Comparison of ENCODE assay signal across 25 mouse cellular contexts in the genomic region with DNA sequence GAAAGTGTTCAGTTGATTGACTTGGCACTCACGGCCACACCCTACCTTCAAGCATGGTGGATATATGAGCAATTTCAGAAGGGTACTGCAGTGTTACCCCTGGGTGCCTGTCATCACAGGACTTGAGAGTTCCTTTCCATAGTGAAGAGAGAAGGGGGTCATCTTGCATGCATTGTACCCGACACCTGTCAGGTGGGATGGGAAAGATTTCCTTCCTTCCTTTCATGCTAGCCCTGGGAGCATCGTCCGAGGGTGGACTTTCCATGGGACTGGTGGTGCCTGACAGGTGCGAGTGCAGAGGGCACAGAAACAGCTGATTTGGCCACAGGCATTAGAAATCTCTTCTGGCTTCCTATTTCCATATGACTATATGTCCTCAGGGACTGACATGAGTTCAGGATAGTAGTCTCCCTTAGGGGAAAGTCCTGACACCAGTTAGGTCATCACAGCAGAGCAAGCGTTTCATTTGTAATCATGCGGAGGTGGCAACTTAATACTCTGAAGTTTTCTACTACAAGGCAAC.
DNase-seq lines count a peak whose midpoint lies in the region; ATAC-seq and TF ChIP-seq lines count a peak whose summit lies in the region.
"Had no signal": no experiment of that assay in that cellular context is flagged by ENCODE, and none has a peak within 500 bp of the region (broad histone marks: within the 10 kb centered on the region; RNA-seq: fewer than 3 reads in every experiment).

No protein-coding gene starts in this region.

- no peak for DNase-seq in forebrain, embryonic 10.5 days (ENCODE audit: extremely low spot score, low spot score)
- DNase-seq in forebrain, postnatal 0 days, result no peak
- no peak for DNase-seq in kidney, postnatal 0 days (ENCODE audit: low spot score)
- no peak for DNase-seq in kidney, adult 11 months
- peak; percentile 19 for DNase-seq in midbrain, embryonic 11.5 days (ENCODE audit: low spot score, missing footprints)
- DNase-seq in midbrain, embryonic 10.5 days (ENCODE audit: low spot score), result no peak
- no peak for DNase-seq in ovary, postnatal 10 days (ENCODE audit: low spot score)
- DNase-seq: adrenal gland, postnatal 10 days; cerebellum, adult 18-20 months; cerebellum, adult 9-10 months; cerebellum, postnatal 14 days; gastrocnemius, adult 2 months; gastrocnemius, postnatal 14 days; heart, postnatal 4 days had no signal

- H3K36me3 ChIP-seq in forebrain, embryonic 10.5 days (replicated peaks), result no peaks in the 10 kb centered on the region
- no peaks in the 10 kb centered on the region for H3K36me3 ChIP-seq in forebrain, postnatal 0 days (ENCODE audit: insufficient read depth)
- no peaks in the 10 kb centered on the region for H3K36me3 ChIP-seq in kidney, postnatal 0 days (ENCODE audit: insufficient read depth, low read length)
- H3K36me3 ChIP-seq in midbrain, embryonic 11.5 days (ENCODE audit: control insufficient read depth, insufficient read depth, low read length), result no peaks in the 10 kb centered on the region
- H3K36me3 ChIP-seq in midbrain, embryonic 10.5 days, result no peaks in the 10 kb centered on the region
- no peaks in the 10 kb centered on the region for H3K36me3 ChIP-seq in myocyte (ENCODE audit: control insufficient read depth, insufficient read depth)
- H3K36me3 ChIP-seq: embryonic facial prominence, embryonic 12.5 days; embryonic facial prominence, embryonic 15.5 days; forebrain, embryonic 12.5 days; forebrain, embryonic 15.5 days; G1E; heart, embryonic 12.5 days; heart, embryonic 15.5 days had no signal

- no peak overlapping the region for H3K4me2 ChIP-seq in forebrain, postnatal 0 days (ENCODE audit: low read depth)
- H3K4me2 ChIP-seq in kidney, postnatal 0 days (ENCODE audit: low read length), result no peak overlapping the region
- H3K4me2 ChIP-seq in midbrain, embryonic 11.5 days, result no peak overlapping the region
- H3K4me2 ChIP-seq in myocyte (ENCODE audit: low read depth), result no peak overlapping the region
- H3K4me2 ChIP-seq: embryonic facial prominence, embryonic 12.5 days; embryonic facial prominence, embryonic 15.5 days; forebrain, embryonic 12.5 days; forebrain, embryonic 15.5 days; heart, embryonic 12.5 days; heart, embryonic 15.5 days; hindbrain, embryonic 14.5 days had no signal

- H3K79me2 ChIP-seq in myocyte (ENCODE audit: control insufficient read depth, insufficient read depth), result no peaks in the 10 kb centered on the region

- ATAC-seq in forebrain, postnatal 0 days, result no peak
- peak; percentile 15; the same call in 1 of the 2 replicates for ATAC-seq in kidney, postnatal 0 days (replicated peaks; ENCODE audit: low FRiP score, low read depth)
- ATAC-seq in midbrain, embryonic 11.5 days (ENCODE audit: low FRiP score), result no peak
- ATAC-seq: forebrain, embryonic 15.5 days; hindbrain, postnatal 0 days; Patski had no signal

- H3K4me3 ChIP-seq in forebrain, embryonic 10.5 days, result no peak overlapping the region
- no peak overlapping the region for H3K4me3 ChIP-seq in forebrain, postnatal 0 days (ENCODE audit: low read depth, low read length)
- no peak overlapping the region for H3K4me3 ChIP-seq in kidney, postnatal 0 days (replicated peaks; ENCODE audit: low read depth, low read length)
- H3K4me3 ChIP-seq in midbrain, embryonic 11.5 days (ENCODE audit: low read depth, low read length), result no peak overlapping the region
- H3K4me3 ChIP-seq in midbrain, embryonic 10.5 days, result no peak overlapping the region
- no peak overlapping the region for H3K4me3 ChIP-seq in myocyte
- H3K4me3 ChIP-seq: embryonic facial prominence, embryonic 12.5 days; embryonic facial prominence, embryonic 15.5 days; forebrain, embryonic 12.5 days; forebrain, embryonic 15.5 days; gastrocnemius, adult 2 months; heart, embryonic 12.5 days; heart, embryonic 15.5 days had no signal

- no peak for TF ChIP-seq CTCF in forebrain, postnatal 0 days (IDR thresholded peaks at IDR 0.05; ENCODE audit: low read depth)
- no peak for TF ChIP-seq CTCF in kidney, postnatal 0 days (IDR thresholded peaks at IDR 0.05; ENCODE audit: low read depth)

- no peak for TF ChIP-seq POLR2A in myocyte (IDR thresholded peaks at IDR 0.05; ENCODE audit: insufficient read length, low read depth)

- H3K27ac ChIP-seq in forebrain, embryonic 10.5 days, result peak overlapping the region; percentile 40; the same call in 1 of the 2 replicates
- no peak overlapping the region for H3K27ac ChIP-seq in forebrain, postnatal 0 days (ENCODE audit: low read depth, low read length)
- H3K27ac ChIP-seq in kidney, postnatal 0 days, result no peak overlapping the region
- H3K27ac ChIP-seq in midbrain, embryonic 11.5 days (ENCODE audit: low read depth, low read length), result no peak overlapping the region
- no peak overlapping the region for H3K27ac ChIP-seq in midbrain, embryonic 10.5 days (replicated peaks)
- H3K27ac ChIP-seq: embryonic facial prominence, embryonic 12.5 days; embryonic facial prominence, embryonic 15.5 days; forebrain, embryonic 12.5 days; forebrain, embryonic 15.5 days; gastrocnemius, adult 2 months; heart, embryonic 15.5 days; hindbrain, embryonic 14.5 days; hindbrain, postnatal 0 days had no signal

- peaks cover 5% of the 10 kb centered on the region for H3K4me1 ChIP-seq in forebrain, embryonic 10.5 days
- H3K4me1 ChIP-seq in forebrain, postnatal 0 days (ENCODE audit: insufficient read depth), result no peaks in the 10 kb centered on the region
- H3K4me1 ChIP-seq in kidney, postnatal 0 days (replicated peaks; ENCODE audit: insufficient read depth, low read length), result 0 out of 2 replicates have a peak, but pooled peaks cover 10% of the 10 kb centered on the region
- H3K4me1 ChIP-seq in midbrain, embryonic 11.5 days (ENCODE audit: control insufficient read depth, insufficient read depth, low read length), result no peaks in the 10 kb centered on the region
- peaks cover 5% of the 10 kb centered on the region for H3K4me1 ChIP-seq in midbrain, embryonic 10.5 days
- H3K4me1 ChIP-seq: heart, embryonic 15.5 days had no signal

- no peak overlapping the region for H3ac ChIP-seq in myocyte (ENCODE audit: control insufficient read depth, insufficient read length)

- H3K9ac ChIP-seq in forebrain, postnatal 0 days, result no peak overlapping the region
- H3K9ac ChIP-seq in kidney, postnatal 0 days (ENCODE audit: low read depth, low read length), result no peak overlapping the region
- no peak overlapping the region for H3K9ac ChIP-seq in midbrain, embryonic 11.5 days (ENCODE audit: low read length)
- H3K9ac ChIP-seq: embryonic facial prominence, embryonic 12.5 days; embryonic facial prominence, embryonic 15.5 days; forebrain, embryonic 12.5 days; forebrain, embryonic 15.5 days; heart, embryonic 12.5 days; heart, embryonic 15.5 days; hindbrain, embryonic 14.5 days had no signal

- H3K9me3 ChIP-seq in forebrain, embryonic 10.5 days, result no peaks in the 10 kb centered on the region
- no peaks in the 10 kb centered on the region for H3K9me3 ChIP-seq in forebrain, postnatal 0 days (ENCODE audit: low read length)
- no peaks in the 10 kb centered on the region for H3K9me3 ChIP-seq in kidney, postnatal 0 days (replicated peaks; ENCODE audit: low read length)
- H3K9me3 ChIP-seq in midbrain, embryonic 11.5 days (ENCODE audit: control insufficient read depth, low read length), result no peaks in the 10 kb centered on the region
- no peaks in the 10 kb centered on the region for H3K9me3 ChIP-seq in midbrain, embryonic 10.5 days (replicated peaks)
- H3K9me3 ChIP-seq: embryonic facial prominence, embryonic 12.5 days; embryonic facial prominence, embryonic 15.5 days; forebrain, embryonic 12.5 days; forebrain, embryonic 15.5 days; heart, embryonic 12.5 days; heart, embryonic 15.5 days had no signal

- no peaks in the 10 kb centered on the region for H3K27me3 ChIP-seq in forebrain, embryonic 10.5 days (ENCODE audit: poor library complexity, severe bottlenecking)
- no peaks in the 10 kb centered on the region for H3K27me3 ChIP-seq in forebrain, postnatal 0 days (ENCODE audit: insufficient read depth, low read length)
- no peaks in the 10 kb centered on the region for H3K27me3 ChIP-seq in kidney, postnatal 0 days (ENCODE audit: insufficient read depth, low read length)
- no peaks in the 10 kb centered on the region for H3K27me3 ChIP-seq in midbrain, embryonic 11.5 days (ENCODE audit: control insufficient read depth, insufficient read depth, low read length)
- H3K27me3 ChIP-seq in midbrain, embryonic 10.5 days (ENCODE audit: low read depth, poor library complexity, severe bottlenecking), result no peaks in the 10 kb centered on the region
- no peaks in the 10 kb centered on the region for H3K27me3 ChIP-seq in myocyte (ENCODE audit: control insufficient read depth, insufficient read depth, insufficient read length)
- H3K27me3 ChIP-seq: embryonic facial prominence, embryonic 12.5 days; embryonic facial prominence, embryonic 15.5 days; forebrain, embryonic 12.5 days; forebrain, embryonic 15.5 days; heart, embryonic 12.5 days; heart, embryonic 15.5 days; Patski had no signal

- 94% methylated on average over 7 of the region's 7 CpGs for WGBS in forebrain, embryonic 10.5 days
- 96% methylated on average over 7 of the region's 7 CpGs for WGBS in forebrain, postnatal 0 days
- WGBS in kidney, postnatal 0 days, result 79% methylated on average over 7 of the region's 7 CpGs
- WGBS in midbrain, embryonic 11.5 days, result 97% methylated on average over 7 of the region's 7 CpGs
- 93% methylated on average over 7 of the region's 7 CpGs for whole genome bisulfite sequencing in midbrain, embryonic 10.5 days

TF ChIP-seq in myocyte, 11 proteins besides CTCF, POLR2A, EP300 and RAD21:
- TF ChIP-seq TCF3 (IDR thresholded peaks at IDR 0.05; ENCODE audit: insufficient read length, low read depth) (peak; percentile 21), MYOD1 (IDR thresholded peaks at IDR 0.05; ENCODE audit: control insufficient read depth in 1 of 3, insufficient read length in 2 of 3, low read depth in 2 of 3) (peak in 2 of 3 experiments; percentile 71 to 88), MAX (IDR thresholded peaks at IDR 0.05; ENCODE audit: low read depth) (no peak), TCF12 (IDR thresholded peaks at IDR 0.05; ENCODE audit: insufficient read depth, poor library complexity, severe bottlenecking) (peak; percentile 44), MYOG (IDR thresholded peaks at IDR 0.05; ENCODE audit: control insufficient read depth in 1 of 3, insufficient read depth in 1 of 3, insufficient read length in 2 of 3, low read depth in 2 of 3) (peak in 2 of 3 experiments; percentile 77 to 87)
